Mouse (Mus musculus) hindbrain, embryonic 14.5 days (tissue): Measurements from ENCODE around the gene Rtn4. TPM values are rescaled to one million over a fixed set of nuclear protein-coding genes. Genes with fewer than 3 reads are reported as not detected.

Source experiments
- ATAC-seq: fragments of 200-750 bp; cut with Nextera tagmentation; 2 replicates; pipeline ENCODE4 v1.8.0; 2017; ENCODE audit warnings: moderate number of reproducible peaks, mild to moderate bottlenecking, moderate TSS enrichment, moderate library complexity; ENCODE audit not compliant: low FRiP score
- DNase-seq: peaks from one replicate; pipeline ENCODE4 v3.0.0-alpha.2; 2015; ENCODE audit warnings: low spot score
- H3K27ac ChIP-seq: fragments of 300-500 bp; sonication (generic); 2 replicates; pipeline ENCODE4 v1.5.1; 2014; ENCODE audit warnings: mild to moderate bottlenecking, moderate library complexity
- H3K27me3 ChIP-seq: fragments of 300-500 bp; sonication (generic); 2 replicates; pipeline ENCODE4 v1.6.1; 2014; ENCODE audit warnings: mild to moderate bottlenecking, low read length, mixed read lengths; ENCODE audit not compliant: control insufficient read depth, insufficient read depth
- H3K36me3 ChIP-seq: fragments of 300-500 bp; sonication (generic); replicated peaks from 2 replicates; pipeline ENCODE4 v1.6.1; 2014; ENCODE audit not compliant: control insufficient read depth, insufficient read depth
- H3K4me1 ChIP-seq: fragments of 300-500 bp; sonication (generic); replicated peaks from 2 replicates; pipeline ENCODE4 v1.6.1; 2014; ENCODE audit warnings: antibody characterized with exemption, low read length, mixed read lengths; ENCODE audit not compliant: control insufficient read depth, insufficient read depth
- H3K4me2 ChIP-seq: fragments of 300-500 bp; sonication (generic); replicated peaks from 2 replicates; pipeline ENCODE4 v1.6.1; 2014; ENCODE audit warnings: mild to moderate bottlenecking, moderate library complexity
- H3K4me3 ChIP-seq: fragments of 300-500 bp; sonication (generic); replicated peaks from 2 replicates; pipeline ENCODE4 v1.5.1; 2014; ENCODE audit warnings: mild to moderate bottlenecking, low read length
- H3K9ac ChIP-seq: fragments of 300-500 bp; sonication (generic); 2 replicates; pipeline ENCODE4 v1.6.1; 2014
- H3K9me3 ChIP-seq: fragments of 300-500 bp; sonication (generic); 2 replicates; pipeline ENCODE4 v1.6.1; 2016; ENCODE audit warnings: low read length; ENCODE audit not compliant: control insufficient read depth
- WGBS: fragments of 180-500 bp; shearing (Covaris S2); extraction: QIAGEN DNeasy Blood & Tissue Kit; methylation state at CpG from one replicate; pipeline ENCODE4 v1.1.7; 2014; 5-methylcytosine and 5-hydroxymethylcytosine counted together
- polyA plus RNA-seq: library from polyadenylated mRNA; unstranded; fragments of >200 nt; fragmentation: Nextera tagmentation; extraction: Ambion mirVana; gene quantifications from 2 replicates; pipeline ENCODE4 v1.2.1, GENCODE M21; 2014

Gene Rtn4
- polyA plus RNA-seq, 1 experiment from 2014 or later, result 112 TPM

GRCm38 (mm10) chr11:29676718-29677117 lies 16.0 kb upstream of the Rtn4 start:
- ATAC-seq, result no peak
- Histone ChIP-seq H3K9ac (no peak overlapping the region), H3K4me1 (no peaks in the 10 kb centered on the region), H3K36me3 (no peaks in the 10 kb centered on the region), H3K4me3 (no peak overlapping the region), H3K4me2 (no peak overlapping the region), H3K27me3 (no peaks in the 10 kb centered on the region), H3K9me3 (no peaks in the 10 kb centered on the region), H3K27ac (no peak overlapping the region)
- 90% methylated on average over 4 of the region's 4 CpGs for WGBS
- no peak for DNase-seq

- H3K4me2 ChIP-seq, result no peak overlapping the region
- H3K4me1 ChIP-seq, result no peaks in the 10 kb centered on the region
- no peaks in the 10 kb centered on the region for H3K27me3 ChIP-seq
- no peak overlapping the region for H3K27ac ChIP-seq
- no peaks in the 10 kb centered on the region for H3K9me3 ChIP-seq
- no peak overlapping the region for H3K9ac ChIP-seq
- ATAC-seq, result no peak
- DNase-seq, result no peak
- no peak overlapping the region for H3K4me3 ChIP-seq
- H3K36me3 ChIP-seq, result no peaks in the 10 kb centered on the region
- 89% methylated on average over 3 of the region's 3 CpGs for WGBS
Measured at GRCm38 (mm10) chr11:29679942-29680341, 12.8 kb upstream of the Rtn4 start.

GRCm38 (mm10) chr11:29680771-29681170 lies 12.0 kb upstream of the Rtn4 start:
- WGBS, result 83% methylated on average over 3 of the region's 3 CpGs
- no peak overlapping the region for H3K27ac ChIP-seq
- ATAC-seq (no peak), DNase-seq (no peak)
- no peak overlapping the region for H3K4me2 ChIP-seq
- H3K27me3 ChIP-seq, result no peaks in the 10 kb centered on the region
- no peak overlapping the region for H3K4me3 ChIP-seq
- no peaks in the 10 kb centered on the region for H3K4me1 ChIP-seq
- H3K9ac ChIP-seq, result no peak overlapping the region
- no peaks in the 10 kb centered on the region for H3K9me3 ChIP-seq
- H3K36me3 ChIP-seq, result no peaks in the 10 kb centered on the region

GRCm38 (mm10) chr11:29684272-29684671 lies 8.5 kb upstream of the Rtn4 start:
- ATAC-seq, result no peak

GRCm38 (mm10) chr11:29686176-29686575 lies 6.6 kb upstream of the Rtn4 start:
- H3K9ac ChIP-seq, result no peak overlapping the region
- H3K4me2 ChIP-seq, result no peak overlapping the region
- 93% methylated on average over 2 of the region's 2 CpGs for WGBS
- H3K9me3 ChIP-seq, result no peaks in the 10 kb centered on the region
- H3K4me3 ChIP-seq, result no peak overlapping the region
- no peak overlapping the region for H3K27ac ChIP-seq
- H3K4me1 ChIP-seq, result no peaks in the 10 kb centered on the region
- H3K27me3 ChIP-seq, result no peaks in the 10 kb centered on the region
- ATAC-seq, result no peak
- no peak for DNase-seq
- no peaks in the 10 kb centered on the region for H3K36me3 ChIP-seq

More at GRCm38 (mm10) chr11:29684272-29684671, 8.5 kb upstream of the Rtn4 start:
- no peak for DNase-seq
- Histone ChIP-seq H3K4me2 (no peak overlapping the region), H3K4me3 (no peak overlapping the region), H3K36me3 (no peaks in the 10 kb centered on the region), H3K27me3 (no peaks in the 10 kb centered on the region), H3K27ac (no peak overlapping the region), H3K4me1 (no peaks in the 10 kb centered on the region), H3K9me3 (no peaks in the 10 kb centered on the region), H3K9ac (no peak overlapping the region)
- 83% methylated on average over 2 of the region's 2 CpGs for WGBS

- ATAC-seq (no peak), DNase-seq (no peak)
- WGBS, result 88% methylated on average over 1 of the region's 1 CpGs
- H3K4me1 ChIP-seq, result peaks cover 13% of the 10 kb centered on the region
- no peaks in the 10 kb centered on the region for H3K27me3 ChIP-seq
- H3K36me3 ChIP-seq, result no peaks in the 10 kb centered on the region
- H3K9me3 ChIP-seq, result no peaks in the 10 kb centered on the region
- H3K4me2 ChIP-seq, result no peak overlapping the region
- H3K4me3 ChIP-seq, result no peak overlapping the region
- H3K9ac ChIP-seq, result no peak overlapping the region
- no peak overlapping the region for H3K27ac ChIP-seq
Measured at GRCm38 (mm10) chr11:29691556-29691955, 1.2 kb upstream of the Rtn4 start.

GRCm38 (mm10) chr11:29692111-29692682 lies 550 bp upstream of the Rtn4 start:
- no peak overlapping the region for H3K27ac ChIP-seq
- ATAC-seq (no peak), DNase-seq (no peak)
- H3K36me3 ChIP-seq, result no peaks in the 10 kb centered on the region
- peak overlapping the region; percentile 94 for H3K4me3 ChIP-seq
- 25% methylated on average over 12 of the region's 12 CpGs for WGBS
- H3K4me1 ChIP-seq, result peaks cover 20% of the 10 kb centered on the region
- no peak overlapping the region for H3K9ac ChIP-seq
- H3K27me3 ChIP-seq, result no peaks in the 10 kb centered on the region
- peak overlapping the region; percentile 37 for H3K4me2 ChIP-seq
- H3K9me3 ChIP-seq, result no peaks in the 10 kb centered on the region

- peak; percentile 80 for DNase-seq
- peak; percentile 88 for ATAC-seq
Measured at GRCm38 (mm10) chr11:29693576-29694410, 1.0 kb downstream of the Rtn4 start.

GRCm38 (mm10) chr11:29694754-29695153 lies 2.0 kb downstream of the Rtn4 start:
- H3K9ac ChIP-seq, result no peak overlapping the region
- ATAC-seq (no peak), DNase-seq (no peak)
- H3K4me3 ChIP-seq, result peak overlapping the region; percentile 94
- H3K9me3 ChIP-seq, result no peaks in the 10 kb centered on the region
- H3K4me2 ChIP-seq, result peak overlapping the region; percentile 77
- H3K27me3 ChIP-seq, result no peaks in the 10 kb centered on the region
- peaks cover 21% of the 10 kb centered on the region for H3K4me1 ChIP-seq
- no peak overlapping the region for H3K27ac ChIP-seq
- no peaks in the 10 kb centered on the region for H3K36me3 ChIP-seq

More at GRCm38 (mm10) chr11:29693576-29694410, 1.0 kb downstream of the Rtn4 start:
- Histone ChIP-seq H3K36me3 (no peaks in the 10 kb centered on the region), H3K9ac (peak overlapping the region; percentile 98), H3K27ac (peak overlapping the region; percentile 98), H3K27me3 (no peaks in the 10 kb centered on the region), H3K9me3 (no peaks in the 10 kb centered on the region), H3K4me3 (peak overlapping the region; percentile 94), H3K4me2 (peak overlapping the region; percentile 77), H3K4me1 (peaks cover 21% of the 10 kb centered on the region)
- under 1% methylated on average over 39 of the region's 53 CpGs for WGBS
